Mouse (Mus musculus) testis, adult 2 months (tissue): ENCODE results near the gene Tmem131l. TPM values are rescaled to one million over a fixed set of nuclear protein-coding genes. Genes with fewer than 3 reads are reported as not detected.
A peak's percentile ranks its signal among the peaks of the same experiment; 100 is the strongest.

ENCODE experiments used
- H3K27ac ChIP-seq: fragments of 200-500 bp; 2 replicates; pipeline ENCODE4 v1.5.1; 2012; ENCODE audit warnings: low read depth, low read length; ENCODE audit not compliant: control insufficient read depth, insufficient read depth
- H3K27me3 ChIP-seq: fragments of 200-500 bp; 2 replicates; pipeline ENCODE4 v1.6.1; 2012; ENCODE audit warnings: mild to moderate bottlenecking, low read length, moderate library complexity; ENCODE audit not compliant: control insufficient read depth, insufficient read depth
- H3K36me3 ChIP-seq: fragments of 200-500 bp; 2 replicates; pipeline ENCODE4 v1.6.1; 2012; ENCODE audit warnings: mild to moderate bottlenecking, low read length; ENCODE audit not compliant: control insufficient read depth, insufficient read depth
- H3K4me1 ChIP-seq: fragments of 200-500 bp; 2 replicates; pipeline ENCODE4 v1.6.1; 2012; ENCODE audit warnings: low read length; ENCODE audit not compliant: control insufficient read depth, insufficient read depth
- H3K4me3 ChIP-seq: fragments of 200-500 bp; 2 replicates; pipeline ENCODE4 v1.5.1; 2012; ENCODE audit warnings: low read depth, mild to moderate bottlenecking, low read length, moderate library complexity, mixed read lengths; ENCODE audit not compliant: control insufficient read depth
- CTCF ChIP-seq: fragments of 200-500 bp; IDR thresholded peaks from 2 replicates; pipeline ENCODE4 v1.5.1; 2012; ENCODE audit warnings: low read depth, mild to moderate bottlenecking, inconsistent platforms, low read length, moderate library complexity; ENCODE audit not compliant: control insufficient read depth, insufficient read depth, insufficient replicate concordance
- POLR2A ChIP-seq: fragments of 200-500 bp; IDR thresholded peaks from 2 replicates; pipeline ENCODE4 v1.6.1; 2012; ENCODE audit warnings: low read depth, mild to moderate bottlenecking, inconsistent platforms, low read length, moderate library complexity; ENCODE audit not compliant: control insufficient read depth
- polyA plus RNA-seq: library from polyadenylated mRNA; depleted of rRNA; stranded (reverse); fragments of >200 nt; gene quantifications from 2 replicates; pipeline ENCODE4 v1.2.3, GENCODE M21; 2012

Gene Tmem131l
- polyA plus RNA-seq, 1 experiment = 58.1 TPM

DNA sequence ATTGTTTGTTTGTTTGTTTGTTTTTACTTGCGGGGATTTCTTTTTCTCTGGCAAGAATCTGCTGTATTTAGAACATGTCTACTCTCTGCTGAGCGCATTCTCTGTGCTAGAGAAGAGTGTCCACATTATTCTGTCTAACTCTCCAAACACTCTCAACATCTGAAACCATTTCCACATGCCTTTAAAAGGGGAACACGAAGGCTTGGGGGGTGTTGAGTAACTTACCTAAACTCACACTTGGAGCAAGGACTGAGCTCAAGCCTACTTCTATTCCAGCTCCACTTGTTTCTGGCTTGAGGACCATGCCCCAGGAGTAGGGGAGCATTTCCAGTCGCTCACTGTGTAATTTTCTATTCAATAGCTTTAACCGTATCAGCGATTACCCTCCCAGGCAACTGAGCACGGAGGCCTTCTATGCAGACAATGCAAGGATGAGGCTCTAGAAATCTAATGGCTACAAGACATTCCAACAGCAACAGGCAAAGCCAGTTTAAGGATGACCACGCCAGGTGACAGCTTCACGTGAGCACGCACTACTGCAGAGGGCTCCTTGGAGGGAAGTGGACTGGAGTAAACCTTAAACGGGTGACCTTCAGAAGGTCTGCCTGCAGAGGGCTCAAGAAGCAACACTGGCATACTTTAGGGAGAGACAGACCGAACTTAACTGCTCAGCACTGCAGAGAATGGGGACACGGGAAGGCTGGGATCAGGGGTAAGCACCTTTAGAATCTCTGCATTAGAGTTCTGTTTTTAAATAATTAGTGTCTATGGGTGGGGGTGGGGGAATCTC, 36.8 kb upstream of the Tmem131l start:
- H3K4me1 ChIP-seq = no peaks in the 10 kb centered on the region
- TF ChIP-seq CTCF (no peak), POLR2A (no peak)
- no peaks in the 10 kb centered on the region for H3K27me3 ChIP-seq
- no peak overlapping the region for H3K4me3 ChIP-seq
- no peak overlapping the region for H3K27ac ChIP-seq
- no peaks in the 10 kb centered on the region for H3K36me3 ChIP-seq

DNA sequence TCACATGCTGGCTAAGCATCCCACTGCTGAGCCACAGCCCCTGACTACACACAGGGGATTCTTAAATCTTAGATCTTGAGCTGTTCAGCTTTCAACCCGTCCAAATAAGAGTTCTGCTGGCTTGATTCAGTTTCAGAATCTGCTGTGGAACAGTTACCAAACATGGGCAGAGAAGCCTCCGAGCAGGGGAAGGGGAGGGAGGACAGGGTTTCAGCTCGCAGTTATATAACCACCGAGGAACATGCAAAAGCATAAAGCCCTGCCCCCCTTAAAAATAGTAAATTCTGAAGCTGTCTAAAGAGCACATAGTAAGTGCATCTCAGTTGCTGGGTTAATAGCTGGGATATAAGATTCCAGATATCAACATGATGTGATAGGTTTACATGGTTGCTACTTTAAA, 35.5 kb upstream of the Tmem131l start:
- Histone ChIP-seq H3K27me3 (no peaks in the 10 kb centered on the region), H3K4me3 (no peak overlapping the region), H3K4me1 (no peaks in the 10 kb centered on the region), H3K36me3 (no peaks in the 10 kb centered on the region), H3K27ac (no peak overlapping the region)
- no peak for TF ChIP-seq CTCF
- TF ChIP-seq POLR2A = no peak

DNA sequence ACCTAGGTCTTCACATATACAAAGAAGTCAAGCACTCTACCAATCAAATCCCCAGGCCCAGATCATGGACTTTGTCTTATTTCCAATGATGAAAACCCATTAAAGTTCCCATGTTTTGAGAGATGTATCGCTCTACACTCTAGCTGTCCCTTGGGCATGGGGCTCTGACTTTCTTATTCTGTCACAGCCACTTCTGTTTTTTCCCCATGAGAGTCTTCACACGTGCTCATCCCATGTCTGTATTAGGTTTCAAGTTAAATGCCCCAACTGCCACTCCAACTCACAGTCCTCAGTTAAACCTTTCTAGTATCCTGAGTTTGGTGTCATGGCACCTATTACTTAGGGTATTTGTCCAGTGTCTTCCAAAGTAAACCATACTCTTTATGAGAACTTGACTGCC, 34.8 kb upstream of the Tmem131l start:
- H3K27me3 ChIP-seq = no peaks in the 10 kb centered on the region
- TF ChIP-seq CTCF (no peak), POLR2A (no peak)
- H3K4me3 ChIP-seq = no peak overlapping the region
- no peaks in the 10 kb centered on the region for H3K36me3 ChIP-seq
- H3K27ac ChIP-seq = no peak overlapping the region
- H3K4me1 ChIP-seq = no peaks in the 10 kb centered on the region

DNA sequence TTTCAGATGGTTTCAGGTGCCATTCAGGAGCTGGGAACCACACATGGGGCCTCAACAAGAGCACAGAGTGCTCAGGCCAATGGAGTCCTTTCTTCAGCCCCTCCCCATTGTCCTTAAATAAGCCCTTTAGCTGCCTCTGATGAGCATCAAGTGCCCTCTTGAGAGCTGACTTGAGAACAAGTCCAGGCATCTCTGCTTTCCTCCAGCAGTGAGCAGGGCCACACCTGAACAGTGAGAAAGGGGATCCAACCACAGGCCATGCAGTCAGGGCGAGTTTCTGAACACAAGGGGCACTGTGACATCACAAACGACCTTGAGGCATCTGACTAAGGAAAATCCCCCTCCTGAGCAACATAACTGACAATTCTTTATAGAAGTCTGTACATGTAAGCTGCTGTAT, 31.7 kb upstream of the Tmem131l start:
- peak overlapping the region; percentile 5; the same call in 1 of the 2 replicates for H3K27ac ChIP-seq
- H3K27me3 ChIP-seq = no peaks in the 10 kb centered on the region
- 0 out of 2 replicates have a peak, but pooled peaks cover 2% of the 10 kb centered on the region for H3K4me1 ChIP-seq
- no peaks in the 10 kb centered on the region for H3K36me3 ChIP-seq
- H3K4me3 ChIP-seq = peak overlapping the region; percentile 70
- no peak for TF ChIP-seq CTCF
- TF ChIP-seq POLR2A = peak; percentile 79; the same call in 1 of the 2 replicates

DNA sequence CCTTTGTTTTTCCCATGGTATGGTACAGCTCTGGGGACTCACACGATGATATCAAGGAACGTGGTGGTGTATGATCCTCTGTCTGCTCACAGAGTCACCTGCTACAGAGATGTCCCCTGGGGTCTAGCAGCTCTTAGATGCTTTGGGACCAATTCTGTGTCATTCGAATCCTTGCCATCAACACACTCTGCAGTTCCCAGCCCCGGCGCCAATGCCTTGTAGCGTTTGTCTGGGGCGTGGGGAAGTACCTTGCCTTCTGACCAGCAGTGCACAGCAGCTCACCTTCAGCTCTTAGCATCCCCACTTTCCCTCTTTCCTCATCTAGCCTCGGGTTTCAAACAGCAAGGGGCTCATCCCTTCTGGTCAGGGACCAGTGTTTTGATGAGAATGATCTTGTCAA, 30.8 kb upstream of the Tmem131l start:
- 0 out of 2 replicates have a peak, but pooled peaks cover 2% of the 10 kb centered on the region for H3K4me1 ChIP-seq
- no peaks in the 10 kb centered on the region for H3K36me3 ChIP-seq
- no peak overlapping the region for H3K27ac ChIP-seq
- TF ChIP-seq POLR2A (no peak), CTCF (no peak)
- H3K4me3 ChIP-seq = peak overlapping the region; percentile 70
- H3K27me3 ChIP-seq = no peaks in the 10 kb centered on the region

DNA sequence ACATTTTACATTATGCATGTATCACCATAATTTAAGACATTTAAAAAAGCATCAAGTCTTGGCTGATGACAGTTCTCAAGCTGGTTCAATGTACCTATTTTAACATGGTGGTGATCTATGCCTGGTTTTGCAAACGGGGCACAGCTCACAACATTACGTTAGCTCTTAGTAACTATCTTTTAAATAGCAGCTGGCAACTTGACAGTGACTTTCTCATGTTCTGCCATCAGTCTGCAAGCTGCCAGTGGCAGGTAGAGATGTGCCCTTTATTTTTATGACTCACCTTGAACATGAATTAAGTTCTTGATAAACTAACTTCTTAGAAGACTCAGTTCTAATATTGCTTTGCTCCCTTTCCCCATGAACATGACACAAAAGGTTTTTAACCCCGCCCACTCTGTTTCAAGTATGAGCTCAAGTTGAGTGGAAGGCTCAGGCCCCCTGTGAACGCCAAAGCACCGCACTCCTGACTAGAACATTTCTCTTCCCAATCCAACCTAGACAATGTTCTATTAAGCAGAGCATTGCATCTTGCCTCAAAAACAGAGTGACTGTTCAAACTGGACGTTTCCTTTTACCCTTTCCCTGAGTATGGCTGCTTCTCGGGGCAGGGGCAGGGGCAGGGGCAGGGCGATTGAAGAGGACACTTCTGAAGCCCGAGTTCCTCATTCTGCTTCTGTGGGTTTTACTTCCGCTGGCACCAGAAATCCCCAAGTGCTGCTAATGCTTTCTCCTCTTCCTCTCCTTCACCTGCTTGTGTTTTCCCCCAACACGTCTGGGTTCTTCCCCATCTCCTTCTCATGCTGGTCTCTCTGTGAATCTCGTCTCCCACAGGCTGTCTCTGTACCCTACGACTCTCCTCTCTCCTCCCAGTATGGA, 29.1 kb upstream of the Tmem131l start:
- TF ChIP-seq POLR2A (no peak), CTCF (no peak)
- no peak overlapping the region for H3K27ac ChIP-seq
- no peaks in the 10 kb centered on the region for H3K27me3 ChIP-seq
- no peak overlapping the region for H3K4me3 ChIP-seq
- H3K4me1 ChIP-seq = 0 out of 2 replicates have a peak, but pooled peaks cover 2% of the 10 kb centered on the region
- no peaks in the 10 kb centered on the region for H3K36me3 ChIP-seq

DNA sequence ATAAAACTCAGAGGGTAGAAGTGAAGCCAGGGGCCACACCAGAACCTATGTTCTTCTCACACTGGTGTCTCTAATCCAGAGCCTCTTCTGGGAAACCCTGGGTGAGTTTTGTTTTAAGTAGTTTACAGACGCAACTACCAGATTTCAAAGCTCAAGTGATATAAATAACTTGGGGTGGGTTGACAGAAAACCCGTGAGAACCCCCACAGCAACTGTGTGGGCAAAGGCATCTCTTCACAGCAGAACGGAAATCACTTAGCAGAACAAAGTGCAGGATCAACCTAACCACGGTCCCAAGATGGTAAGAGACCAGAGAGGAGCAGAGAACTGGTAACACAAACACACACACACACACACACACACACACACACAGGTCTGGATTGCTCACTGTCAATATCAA, 25.9 kb upstream of the Tmem131l start:
- Histone ChIP-seq H3K4me3 (no peak overlapping the region), H3K27ac (no peak overlapping the region), H3K4me1 (peaks cover 2% of the 10 kb centered on the region; the same call in 1 of the 2 replicates), H3K27me3 (no peaks in the 10 kb centered on the region), H3K36me3 (no peaks in the 10 kb centered on the region)
- no peak for TF ChIP-seq POLR2A
- TF ChIP-seq CTCF = no peak
